Mouse (Mus musculus) mouse embryonic stem cell (cell line): ENCODE data around the gene Scoc.
"Not testable (repeated sequence)": the region's sequence is repeated elsewhere in the genome, so short reads cannot be mapped to it uniquely, and the experiment has no call there.

ENCODE experiments used
- in situ Hi-C, 2 experiments: fragments of 300-500 bp; cut with MboI; formaldehyde crosslinking; loops; 1 replicate in 1 of 2; 3 replicates in 1 of 2; pipeline ENCODE4 v1.14.3; 2019 to 2020; ENCODE audit warnings: low sequenced_read_pairs in 2 of 2, low pct_unique_long_range_greater_than_20kb in 1 of 2, mixed read lengths in 1 of 2; ENCODE audit not compliant: unreplicated experiment in 1 of 2

The Scoc gene

GRCm38 (mm10) chr8:83458222-83458621 is at the start of gene Scoc:
Gene Scoc (minus strand): TSS chr8:83458391.
- in situ Hi-C loops = no loop called here

- in situ Hi-C loops = no loop called here
Measured at GRCm38 (mm10) chr8:83459606-83460005, 1.4 kb upstream of the Scoc start.

GRCm38 (mm10) chr8:83457121-83457520 is 1.1 kb downstream of the Scoc start:
- in situ Hi-C loops = no loop called here

GRCm38 (mm10) chr8:83451056-83451455 is 7.1 kb downstream of the Scoc start:
- in situ Hi-C loops = no loop called here

- in situ Hi-C loops = no loop called here
Measured at GRCm38 (mm10) chr8:83449960-83450359, 8.2 kb downstream of the Scoc start.

- in situ Hi-C loops = no loop called here
Measured at GRCm38 (mm10) chr8:83443052-83443400, 15.2 kb downstream of the Scoc start.

- in situ Hi-C loops = no loop called here
Measured at GRCm38 (mm10) chr8:83442243-83443051, 15.7 kb downstream of the Scoc start.

- in situ Hi-C loops = no loop called here
Measured at GRCm38 (mm10) chr8:83441656-83442242, 16.4 kb downstream of the Scoc start.

GRCm38 (mm10) chr8:83437077-83437476 is 21.1 kb downstream of the Scoc start:
- in situ Hi-C loops = no loop called here

GRCm38 (mm10) chr8:83429071-83429524 is 29.1 kb downstream of the Scoc start:
- in situ Hi-C loops = no loop called here

GRCm38 (mm10) chr8:83428621-83429020 is 29.6 kb downstream of the Scoc start:
- in situ Hi-C loops = not testable (repeated sequence)

GRCm38 (mm10) chr8:83426949-83427348 is 31.2 kb downstream of the Scoc start:
- in situ Hi-C loops = no loop called here

GRCm38 (mm10) chr8:83426104-83426759 is 32.0 kb downstream of the Scoc start:
- in situ Hi-C loops = no loop called here

GRCm38 (mm10) chr8:83425202-83425601 is 33.0 kb downstream of the Scoc start:
- in situ Hi-C loops = no loop called here

- in situ Hi-C loops = no loop called here
Measured at GRCm38 (mm10) chr8:83423032-83423825, 35.0 kb downstream of the Scoc start.

GRCm38 (mm10) chr8:83421354-83421753 is 36.8 kb downstream of the Scoc start:
- in situ Hi-C loops = no loop called here

GRCm38 (mm10) chr8:83418805-83419516 is 39.2 kb downstream of the Scoc start:
- in situ Hi-C loops = no loop called here

- in situ Hi-C loops = no loop called here
Measured at GRCm38 (mm10) chr8:83417970-83418369, 40.2 kb downstream of the Scoc start.
